Mouse (Mus musculus): ENCODE measurements around the gene Gm21488.
"Not testable (repeated sequence)": the region's sequence is repeated elsewhere in the genome, so short reads cannot be mapped to it uniquely, and the experiment has no call there.

Gm21488 gene

GRCm38 (mm10) chrY:27521820-27522219 is at the start of gene Gm21488:
Gm21488 (minus strand) TSS chrY:27521920.
- H3K36me3 ChIP-seq (ENCODE audit: insufficient read depth, low read length); H3K4me3 ChIP-seq (replicated peaks; ENCODE audit: low read length); H3K4me1 ChIP-seq (replicated peaks; ENCODE audit: low read depth, low read length); H3K9me3 ChIP-seq (ENCODE audit: low read length); H3K27me3 ChIP-seq (ENCODE audit: insufficient read depth, low read length): not testable (repeated sequence)

Measured in E14TG2a.4 (cell line).